14 mouse cellular contexts compared by ENCODE assay signal in the genomic region with DNA sequence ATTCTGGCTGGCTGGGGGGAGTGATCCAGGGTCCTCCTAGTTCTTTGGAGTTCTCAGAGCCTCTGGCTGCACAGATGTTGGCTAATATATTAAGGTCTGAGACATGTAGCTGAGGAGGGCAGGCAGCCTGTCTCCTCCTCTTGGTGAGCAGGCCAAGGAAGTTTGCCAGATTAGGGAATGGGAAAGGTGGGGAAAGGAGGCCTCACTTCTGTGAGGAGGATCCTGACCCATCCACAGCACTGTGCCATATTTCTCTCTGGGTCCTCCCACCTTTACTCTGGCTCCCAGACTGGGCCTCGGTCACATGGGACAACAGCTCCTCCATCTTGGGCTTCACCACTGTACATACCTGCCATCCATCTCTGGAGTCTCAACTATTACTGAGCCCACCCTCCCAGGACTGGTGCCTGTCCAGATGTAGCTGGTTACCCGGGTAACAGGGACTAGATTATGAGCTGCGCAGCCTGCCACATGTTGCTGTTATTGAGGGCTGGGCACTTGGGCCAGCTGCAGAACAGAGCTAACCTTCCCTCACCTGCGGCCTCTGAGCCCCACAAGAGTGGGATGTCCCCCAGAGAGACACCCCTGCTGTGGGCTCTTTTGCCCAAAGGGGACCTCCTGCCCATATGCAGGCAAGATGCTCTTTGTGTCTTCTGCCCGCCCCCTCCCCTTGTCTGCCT.
DNase-seq lines count a peak whose midpoint lies in the region; ATAC-seq and TF ChIP-seq lines count a peak whose summit lies in the region.
"Had no signal": no experiment of that assay in that cellular context is flagged by ENCODE, and none has a peak within 500 bp of the region (broad histone marks: within the 10 kb centered on the region; RNA-seq: fewer than 3 reads in every experiment).

No protein-coding gene starts in this region.

- peaks cover 39% of the 10 kb centered on the region for H3K4me1 ChIP-seq in heart, postnatal 0 days (ENCODE audit: control insufficient read depth, insufficient read depth)
- peaks cover 34% of the 10 kb centered on the region for H3K4me1 ChIP-seq in lung, embryonic 16.5 days (replicated peaks; ENCODE audit: control insufficient read depth, insufficient read depth, low read length)
- H3K4me1 ChIP-seq in brown adipose tissue, adult 24 weeks (ENCODE audit: control insufficient read depth, insufficient read depth, insufficient read length, low read length), result peaks cover 16% of the 10 kb centered on the region
- H3K4me1 ChIP-seq in stomach, embryonic 15.5 days, result peaks cover 23% of the 10 kb centered on the region

- no peaks in the 10 kb centered on the region for H3K9me3 ChIP-seq in heart, postnatal 0 days (replicated peaks; ENCODE audit: control insufficient read depth, low read length)
- no peaks in the 10 kb centered on the region for H3K9me3 ChIP-seq in lung, embryonic 16.5 days (ENCODE audit: control insufficient read depth, low read length)
- no peaks in the 10 kb centered on the region; the same call in 1 of the 2 replicates for H3K9me3 ChIP-seq in stomach, embryonic 15.5 days
- H3K9me3 ChIP-seq: hindbrain, embryonic 15.5 days; kidney, embryonic 15.5 days; neural tube, embryonic 15.5 days had no signal

- no peak for ATAC-seq in heart, postnatal 0 days (ENCODE audit: insufficient read depth, low read depth)
- no peak for ATAC-seq in lung, embryonic 16.5 days (ENCODE audit: low read depth)
- peak; percentile 30; the same call in 1 of the 2 replicates for ATAC-seq in stomach, embryonic 15.5 days (ENCODE audit: insufficient read depth, low FRiP score, low read depth)

- no peak overlapping the region for H3K4me2 ChIP-seq in heart, postnatal 0 days (ENCODE audit: low read depth, low read length)
- H3K4me2 ChIP-seq in lung, embryonic 16.5 days (ENCODE audit: low read depth, low read length), result no peak overlapping the region
- H3K4me2 ChIP-seq in stomach, embryonic 15.5 days, result no peak overlapping the region
- H3K4me2 ChIP-seq: hindbrain, embryonic 15.5 days; kidney, embryonic 15.5 days; liver, embryonic 11.5 days; neural tube, embryonic 15.5 days had no signal

- TF ChIP-seq EP300 in heart, postnatal 0 days (IDR thresholded peaks at IDR 0.05; ENCODE audit: low read depth), result no peak

- peaks cover 35% of the 10 kb centered on the region for H3K36me3 ChIP-seq in heart, postnatal 0 days (replicated peaks; ENCODE audit: control insufficient read depth, insufficient read depth, low read length)
- no peaks in the 10 kb centered on the region for H3K36me3 ChIP-seq in lung, embryonic 16.5 days (ENCODE audit: control insufficient read depth, insufficient read depth, low read length)
- 0 out of 2 replicates have a peak, but pooled peaks cover 5% of the 10 kb centered on the region for H3K36me3 ChIP-seq in stomach, embryonic 15.5 days
- H3K36me3 ChIP-seq: hindbrain, embryonic 15.5 days; neural tube, embryonic 15.5 days had no signal

- H3K4me3 ChIP-seq in heart, postnatal 0 days (ENCODE audit: low read depth, low read length), result no peak overlapping the region
- no peak overlapping the region for H3K4me3 ChIP-seq in lung, embryonic 16.5 days (ENCODE audit: low read length)
- no peak overlapping the region for H3K4me3 ChIP-seq in brown adipose tissue, adult 24 weeks (ENCODE audit: insufficient read depth, low read depth, low read length)
- H3K4me3 ChIP-seq in stomach, embryonic 15.5 days (replicated peaks), result no peak overlapping the region
- H3K4me3 ChIP-seq: hindbrain, embryonic 15.5 days; kidney, embryonic 15.5 days; neural tube, embryonic 15.5 days had no signal

- TF ChIP-seq CTCF in heart, postnatal 0 days (IDR thresholded peaks at IDR 0.05; ENCODE audit: low read depth), result no peak

- no peak overlapping the region for H3K9ac ChIP-seq in heart, postnatal 0 days (replicated peaks; ENCODE audit: low read depth, low read length)
- 0 out of 2 replicates have a peak overlapping the region, but pooled peaks have one; percentile 4 for H3K9ac ChIP-seq in lung, embryonic 16.5 days (ENCODE audit: low read length)
- H3K9ac ChIP-seq in stomach, embryonic 15.5 days, result no peak overlapping the region
- H3K9ac ChIP-seq: hindbrain, embryonic 15.5 days; kidney, embryonic 15.5 days; neural tube, embryonic 15.5 days had no signal

- DNase-seq in heart, postnatal 0 days (ENCODE audit: low spot score), result no peak
- no peak for DNase-seq in heart, adult 9 months (ENCODE audit: low spot score in 2 of 2)
- no peak for DNase-seq in lung, postnatal 4 days
- no peak for DNase-seq in c-Kit-positive CD71-positive TER-119-positive erythroid progenitor cells, embryonic 14.5 days (ENCODE audit: low spot score)
- DNase-seq: cerebellum, adult 9-10 months; embryo, embryonic 11 days had no signal

- H3K27me3 ChIP-seq in heart, postnatal 0 days (ENCODE audit: control insufficient read depth, insufficient read depth, low read length), result no peaks in the 10 kb centered on the region
- no peaks in the 10 kb centered on the region for H3K27me3 ChIP-seq in lung, embryonic 16.5 days (ENCODE audit: control insufficient read depth, insufficient read depth, low read depth, low read length)
- H3K27me3 ChIP-seq in stomach, embryonic 15.5 days (replicated peaks), result no peaks in the 10 kb centered on the region
- H3K27me3 ChIP-seq: hindbrain, embryonic 15.5 days; kidney, embryonic 15.5 days; neural tube, embryonic 15.5 days; Patski had no signal

- WGBS in heart, postnatal 0 days, result 81% methylated on average over 5 of the region's 5 CpGs
- WGBS in lung, embryonic 16.5 days, result 77% methylated on average over 5 of the region's 5 CpGs
- WGBS in stomach, embryonic 15.5 days, result 90% methylated on average over 5 of the region's 5 CpGs

- H3K27ac ChIP-seq in heart, postnatal 0 days (ENCODE audit: low read depth), result peak overlapping the region; percentile 27; the same call in 1 of the 2 replicates
- 0 out of 2 replicates have a peak overlapping the region, but pooled peaks have one; percentile 13 for H3K27ac ChIP-seq in lung, embryonic 16.5 days (ENCODE audit: low read length)
- peak overlapping the region; percentile 39; the same call in 1 of the 2 replicates for H3K27ac ChIP-seq in brown adipose tissue, adult 24 weeks (replicated peaks; ENCODE audit: low read depth, low read length)
- peak overlapping the region; percentile 46 for H3K27ac ChIP-seq in stomach, embryonic 15.5 days
